Mouse (Mus musculus) C2C12 (cell line): ENCODE measurements around the gene Gm31371. TPM values are rescaled to one million over a fixed set of nuclear protein-coding genes. Genes with fewer than 3 reads are reported as not detected.

Experiments used
- polyA plus RNA-seq: library from polyadenylated mRNA; unstranded; fragments of >200 nt; fragmentation: generic; extraction: Trizol; gene quantifications from one replicate; pipeline ENCODE4 v1.2.1, GENCODE M21; 2012; ENCODE audit warnings: missing spikeins

The Gm31371 gene
- polyA plus RNA-seq, 1 experiment, result not detected

Other genes with a start within 250 kb of the Gm31371 start
- not detected for gene 4930467E23Rik, start 173.8 kb upstream of the Gm31371 start, polyA plus RNA-seq